Mouse (Mus musculus) bone marrow, adult 2 months (tissue): ENCODE measurements around the gene Zfp64. TPM values are rescaled to one million over a fixed set of nuclear protein-coding genes. Genes with fewer than 3 reads are reported as not detected.

Experiments
- H3K27ac ChIP-seq: fragments of 200-500 bp; 2 replicates; pipeline ENCODE4 v1.5.1; 2012; ENCODE audit warnings: low read depth, mild to moderate bottlenecking, control low read depth, inconsistent platforms, low read length; ENCODE audit not compliant: control insufficient read depth, poor library complexity, insufficient read depth
- H3K4me1 ChIP-seq: fragments of 200-500 bp; 2 replicates; pipeline ENCODE4 v1.6.1; 2011; ENCODE audit warnings: low read length; ENCODE audit not compliant: control insufficient read depth, insufficient read depth
- H3K4me3 ChIP-seq: fragments of 200-500 bp; replicated peaks from 2 replicates; pipeline ENCODE3; 2011; ENCODE audit warnings: mild to moderate bottlenecking, low read depth, low read length, control low read depth; ENCODE audit not compliant: control insufficient read depth
- CTCF ChIP-seq: fragments of 200-500 bp; IDR thresholded peaks from 2 replicates; pipeline ENCODE4 v1.5.1; 2011; ENCODE audit warnings: low read length, control low read depth; ENCODE audit not compliant: control insufficient read depth, insufficient read depth
- POLR2A ChIP-seq: fragments of 200-500 bp; IDR thresholded peaks from 2 replicates; pipeline ENCODE4 v1.6.1; 2011; ENCODE audit warnings: low read depth, mild to moderate bottlenecking, control low read depth, low read length, borderline replicate concordance; ENCODE audit not compliant: control insufficient read depth
- WGBS: fragments of 180-500 bp; shearing (Covaris S2); methylation state at CpG from one replicate; pipeline ENCODE4 v1.1.7; 2018; 5-methylcytosine and 5-hydroxymethylcytosine counted together
- polyA plus RNA-seq: library from polyadenylated mRNA; stranded (reverse); fragments of >200 nt; gene quantifications from 2 replicates; pipeline ENCODE4 v1.2.4, GENCODE M21; 2011; ENCODE audit warnings: low replicate concordance; ENCODE audit not compliant: missing spikeins, insufficient read depth, insufficient read length

Zfp64 gene
- polyA plus RNA-seq, 1 experiment: 10.7 TPM

GRCm38 (mm10) chr2:168897906-168898305, 57.5 kb downstream of the Zfp64 start:
- TF ChIP-seq CTCF (no peak), POLR2A (no peak)
- Histone ChIP-seq H3K4me1 (no peaks in the 10 kb centered on the region), H3K4me3 (no peak overlapping the region), H3K27ac (no peak overlapping the region)
- 85% methylated on average over 7 of the region's 7 CpGs for WGBS

- no peak overlapping the region for H3K4me3 ChIP-seq
- H3K27ac ChIP-seq: no peak overlapping the region
- H3K4me1 ChIP-seq: no peaks in the 10 kb centered on the region
- 90% methylated on average over 8 of the region's 8 CpGs for WGBS
- TF ChIP-seq POLR2A: no peak
- TF ChIP-seq CTCF: no peak
Observed at GRCm38 (mm10) chr2:168895531-168895930, 59.9 kb downstream of the Zfp64 start.

- H3K4me1 ChIP-seq: no peaks in the 10 kb centered on the region
- TF ChIP-seq POLR2A: no peak
- TF ChIP-seq CTCF: no peak
- H3K27ac ChIP-seq: no peak overlapping the region
- 84% methylated on average over 7 of the region's 7 CpGs for WGBS
- H3K4me3 ChIP-seq: no peak overlapping the region
Observed at GRCm38 (mm10) chr2:168894738-168895137, 60.6 kb downstream of the Zfp64 start.

GRCm38 (mm10) chr2:168892057-168892456, 63.3 kb downstream of the Zfp64 start:
- no peaks in the 10 kb centered on the region for H3K4me1 ChIP-seq
- TF ChIP-seq POLR2A (no peak), CTCF (no peak)
- H3K27ac ChIP-seq: no peak overlapping the region
- H3K4me3 ChIP-seq: no peak overlapping the region
- 78% methylated on average over 2 of the region's 2 CpGs for WGBS

- Histone ChIP-seq H3K4me1 (no peaks in the 10 kb centered on the region; the same call in 1 of the 2 replicates), H3K4me3 (no peak overlapping the region), H3K27ac (no peak overlapping the region)
- 46% methylated on average over 8 of the region's 8 CpGs for WGBS
- TF ChIP-seq CTCF (no peak), POLR2A (no peak)
Observed at GRCm38 (mm10) chr2:168884641-168885040, 70.7 kb downstream of the Zfp64 start.

- 23% methylated on average over 1 of the region's 1 CpGs for WGBS
- Histone ChIP-seq H3K27ac (no peak overlapping the region), H3K4me1 (no peaks in the 10 kb centered on the region; the same call in 1 of the 2 replicates), H3K4me3 (no peak overlapping the region)
- TF ChIP-seq POLR2A: no peak
- no peak for TF ChIP-seq CTCF
Observed at GRCm38 (mm10) chr2:168882997-168883396, 72.4 kb downstream of the Zfp64 start.

GRCm38 (mm10) chr2:168881927-168882326, 73.5 kb downstream of the Zfp64 start:
- Histone ChIP-seq H3K4me3 (no peak overlapping the region), H3K27ac (no peak overlapping the region), H3K4me1 (no peaks in the 10 kb centered on the region; the same call in 1 of the 2 replicates)
- TF ChIP-seq POLR2A: no peak
- TF ChIP-seq CTCF: peak; percentile 53
- WGBS: 52% methylated on average over 5 of the region's 5 CpGs

- Histone ChIP-seq H3K27ac (no peak overlapping the region), H3K4me1 (no peaks in the 10 kb centered on the region; the same call in 1 of the 2 replicates), H3K4me3 (no peak overlapping the region)
- WGBS: 82% methylated on average over 10 of the region's 10 CpGs
- TF ChIP-seq POLR2A: no peak
- TF ChIP-seq CTCF: peak; percentile 27; the same call in 1 of the 2 replicates
Observed at GRCm38 (mm10) chr2:168879573-168879972, 75.8 kb downstream of the Zfp64 start.

GRCm38 (mm10) chr2:168878708-168879107, 76.7 kb downstream of the Zfp64 start:
- WGBS: 90% methylated on average over 8 of the region's 8 CpGs
- Histone ChIP-seq H3K4me3 (no peak overlapping the region), H3K27ac (no peak overlapping the region), H3K4me1 (no peaks in the 10 kb centered on the region; the same call in 1 of the 2 replicates)
- TF ChIP-seq CTCF (no peak), POLR2A (no peak)
